Mouse (Mus musculus): ENCODE data around the gene Jpt2.

- TF ChIP-seq EP300 (IDR thresholded peaks at IDR 0.05; ENCODE audit: low read depth) (no peak), CTCF (IDR thresholded peaks at IDR 0.05; ENCODE audit: low read depth) (no peak)
Observed at GRCm38 (mm10) chr17:24891321-24891720, 69.2 kb downstream of the Jpt2 start.

Measured in liver, embryonic 14.5 days (tissue).